Comparison of ENCODE assay signal across 8 mouse cellular contexts in genomic region chr7:141437178-141438120, GRCm38 (mm10). TPM values are rescaled to one million over a fixed set of nuclear protein-coding genes. Genes with fewer than 3 reads are reported as not detected.
DNase-seq lines count a peak whose midpoint lies in the region.

TSS of gene Slc25a22 (minus strand) at chr7:141437892.

- H3K9me3 ChIP-seq in hindbrain, embryonic 10.5 days = no peaks in the 10 kb centered on the region

- peak; percentile 94 for DNase-seq in ZHBTc4 (ENCODE audit: low read depth, low spot score)
- peak; percentile 95 for DNase-seq in cerebellum, postnatal 10 days
- peak; percentile 71 to 82 for DNase-seq in frontal cortex, postnatal 10 days (ENCODE audit: low spot score in 2 of 2)
- peak; percentile 85 for DNase-seq in hindbrain, embryonic 10.5 days (ENCODE audit: low spot score)
- peak; percentile 76 to 92 for DNase-seq in layer of hippocampus, postnatal 14 days (ENCODE audit: low spot score in 2 of 2)
- peak; percentile 79 for DNase-seq in lung, postnatal 25 days (ENCODE audit: low spot score)
- peak; percentile 86 for DNase-seq in right cerebral cortex, adult 18-20 months
- DNase-seq in urinary bladder, postnatal 25 days (ENCODE audit: low spot score) = peak; percentile 81

- H3K27me3 ChIP-seq in hindbrain, embryonic 10.5 days (ENCODE audit: insufficient read depth, poor library complexity, severe bottlenecking) = no peaks in the 10 kb centered on the region

- H3K27ac ChIP-seq in hindbrain, embryonic 10.5 days = peak within 1 kb of the TSS; percentile 87

- H3K36me3 ChIP-seq in hindbrain, embryonic 10.5 days = peaks cover 60% of the 10 kb centered on the region

- H3K4me1 ChIP-seq in hindbrain, embryonic 10.5 days (replicated peaks) = peaks cover 78% of the 10 kb centered on the region

- H3K4me3 ChIP-seq in hindbrain, embryonic 10.5 days = peak within 1 kb of the TSS; percentile 63

- WGBS in hindbrain, embryonic 10.5 days = 6% methylated on average over 53 of the region's 53 CpGs

RNA-seq across cellular contexts. Expression of gene Slc25a22, which starts in this region (rescaled TPM):
- polyA plus RNA-seq in hindbrain, embryonic 10.5 days (2016; fragmentation: Nextera tagmentation; extraction: Ambion mirVana) = 45.9 and 55.6 TPM in 2 replicates
- 100 to 1,000 TPM; 366 to 390 TPM for total RNA-seq in layer of hippocampus, postnatal 14 days (2021)

Comparison
In these comparisons a context has a peak if more than half of its experiments do, and no peak if none do; other contexts are left out.
1. Peak in every context shown above with its lines: DNase-seq, H3K4me3 ChIP-seq and H3K27ac ChIP-seq.